Mouse (Mus musculus): ENCODE measurements around the gene Usp47. TPM values are rescaled to one million over a fixed set of nuclear protein-coding genes. Genes with fewer than 3 reads are reported as not detected.

Usp47 gene
- polyA plus RNA-seq, 1 experiment from 2014 or later, result 68.0 TPM

DNA sequence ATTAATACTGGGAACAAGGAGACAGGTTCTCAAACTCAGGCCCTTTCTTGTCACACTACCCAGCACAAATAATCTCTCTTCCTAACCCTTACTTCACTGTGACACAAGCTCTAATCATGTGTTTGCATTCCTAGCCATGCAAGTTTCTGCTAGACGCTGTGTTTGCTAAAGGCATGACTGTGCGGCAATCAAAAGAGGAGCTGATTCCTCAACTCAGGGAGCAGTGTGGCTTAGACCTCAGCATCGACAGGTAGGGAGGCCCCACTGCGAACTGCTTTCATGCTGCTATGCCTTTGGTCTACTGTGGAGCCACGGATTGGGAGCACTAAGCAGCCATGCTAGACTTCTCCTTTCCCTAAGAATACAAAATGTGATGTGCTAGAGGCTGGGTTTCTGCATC, 80.5 kb downstream of the Usp47 start:
- H3K27me3 ChIP-seq, result no peaks in the 10 kb centered on the region
- H3K36me3 ChIP-seq, result peaks cover 89% of the 10 kb centered on the region
- H3K9me3 ChIP-seq, result no peaks in the 10 kb centered on the region
- H3K4me3 ChIP-seq, result no peak overlapping the region
- no peak for ATAC-seq (ENCODE audit: low read depth)
- H3K9ac ChIP-seq, result no peak overlapping the region
- H3K4me1 ChIP-seq (replicated peaks), result no peaks in the 10 kb centered on the region
- no peak overlapping the region for H3K27ac ChIP-seq (replicated peaks)
- WGBS, result 90% methylated on average over 5 of the region's 5 CpGs
- H3K4me2 ChIP-seq, result no peak overlapping the region

GRCm38 (mm10) chr7:112108757-112109156, 85.5 kb downstream of the Usp47 start:
- no peak for ATAC-seq (ENCODE audit: low read depth)
- Histone ChIP-seq H3K9ac (no peak overlapping the region), H3K36me3 (peaks cover 82% of the 10 kb centered on the region)

GRCm38 (mm10) chr7:112110638-112111372, 87.5 kb downstream of the Usp47 start:
- no peak overlapping the region for H3K27ac ChIP-seq (replicated peaks)
- peaks cover 73% of the 10 kb centered on the region for H3K36me3 ChIP-seq
- no peaks in the 10 kb centered on the region for H3K9me3 ChIP-seq
- no peak overlapping the region for H3K4me3 ChIP-seq
- 91% methylated on average over 19 of the region's 19 CpGs for WGBS
- H3K9ac ChIP-seq, result no peak overlapping the region
- H3K27me3 ChIP-seq, result no peaks in the 10 kb centered on the region
- no peak for ATAC-seq (ENCODE audit: low read depth)
- H3K4me2 ChIP-seq, result no peak overlapping the region
- H3K4me1 ChIP-seq (replicated peaks), result no peaks in the 10 kb centered on the region

More at GRCm38 (mm10) chr7:112108757-112109156, 85.5 kb downstream of the Usp47 start:
- Histone ChIP-seq H3K27ac (replicated peaks) (no peak overlapping the region), H3K4me2 (no peak overlapping the region), H3K9me3 (no peaks in the 10 kb centered on the region), H3K4me3 (no peak overlapping the region), H3K27me3 (no peaks in the 10 kb centered on the region), H3K4me1 (replicated peaks) (no peaks in the 10 kb centered on the region)

GRCm38 (mm10) chr7:112117501-112117900, 94.2 kb downstream of the Usp47 start:
- Histone ChIP-seq H3K4me2 (no peak overlapping the region), H3K36me3 (peaks cover 14% of the 10 kb centered on the region), H3K9ac (no peak overlapping the region), H3K9me3 (no peaks in the 10 kb centered on the region), H3K4me1 (replicated peaks) (0 out of 2 replicates have a peak, but pooled peaks cover 5% of the 10 kb centered on the region), H3K4me3 (no peak overlapping the region), H3K27ac (replicated peaks) (no peak overlapping the region), H3K27me3 (no peaks in the 10 kb centered on the region)
- WGBS, result 85% methylated on average over 7 of the region's 7 CpGs
- ATAC-seq (ENCODE audit: low read depth), result no peak

GRCm38 (mm10) chr7:112118086-112118485, 94.8 kb downstream of the Usp47 start:
- Histone ChIP-seq H3K36me3 (peaks cover 8% of the 10 kb centered on the region), H3K9ac (no peak overlapping the region), H3K27me3 (no peaks in the 10 kb centered on the region), H3K4me2 (no peak overlapping the region), H3K9me3 (no peaks in the 10 kb centered on the region), H3K4me3 (no peak overlapping the region), H3K4me1 (replicated peaks) (0 out of 2 replicates have a peak, but pooled peaks cover 5% of the 10 kb centered on the region), H3K27ac (replicated peaks) (no peak overlapping the region)
- 84% methylated on average over 7 of the region's 7 CpGs for WGBS
- ATAC-seq (ENCODE audit: low read depth), result no peak

DNA sequence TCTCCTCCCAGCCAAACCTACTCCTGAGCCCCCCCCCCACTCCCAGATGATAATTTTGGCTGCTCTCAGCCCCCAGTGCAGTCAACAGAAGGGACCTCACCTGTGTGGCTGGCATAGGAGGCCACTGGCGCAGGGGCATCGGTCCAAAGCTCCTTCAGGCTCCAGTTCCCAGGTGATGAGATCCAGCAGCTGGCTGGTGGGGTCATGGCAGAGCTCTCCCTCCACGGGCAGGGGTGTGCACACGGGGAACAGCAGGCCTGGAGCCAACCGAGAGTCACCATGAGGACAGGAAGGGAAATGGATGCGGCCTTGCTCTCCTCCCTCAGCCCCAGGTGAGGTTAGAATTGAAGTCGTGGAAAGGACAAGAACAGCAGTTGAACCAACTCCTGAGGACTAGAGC, 95.9 kb downstream of the Usp47 start:
- no peak for ATAC-seq (ENCODE audit: low read depth)
- Histone ChIP-seq H3K4me3 (no peak overlapping the region), H3K9me3 (no peaks in the 10 kb centered on the region), H3K4me2 (no peak overlapping the region), H3K27ac (replicated peaks) (no peak overlapping the region), H3K4me1 (replicated peaks) (0 out of 2 replicates have a peak, but pooled peaks cover 5% of the 10 kb centered on the region), H3K36me3 (peaks cover 3% of the 10 kb centered on the region), H3K9ac (no peak overlapping the region), H3K27me3 (no peaks in the 10 kb centered on the region)
- 80% methylated on average over 7 of the region's 7 CpGs for WGBS

GRCm38 (mm10) chr7:112120861-112121810, 97.8 kb downstream of the Usp47 start:
- Histone ChIP-seq H3K4me1 (replicated peaks) (peaks cover 5% of the 10 kb centered on the region; the same call in 1 of the 2 replicates), H3K36me3 (no peaks in the 10 kb centered on the region), H3K4me3 (no peak overlapping the region), H3K9ac (no peak overlapping the region), H3K4me2 (no peak overlapping the region), H3K27me3 (no peaks in the 10 kb centered on the region), H3K9me3 (no peaks in the 10 kb centered on the region), H3K27ac (replicated peaks) (no peak overlapping the region; the same call in 1 of the 2 replicates)
- no peak for ATAC-seq (ENCODE audit: low read depth)
- 70% methylated on average over 11 of the region's 11 CpGs for WGBS

DNA sequence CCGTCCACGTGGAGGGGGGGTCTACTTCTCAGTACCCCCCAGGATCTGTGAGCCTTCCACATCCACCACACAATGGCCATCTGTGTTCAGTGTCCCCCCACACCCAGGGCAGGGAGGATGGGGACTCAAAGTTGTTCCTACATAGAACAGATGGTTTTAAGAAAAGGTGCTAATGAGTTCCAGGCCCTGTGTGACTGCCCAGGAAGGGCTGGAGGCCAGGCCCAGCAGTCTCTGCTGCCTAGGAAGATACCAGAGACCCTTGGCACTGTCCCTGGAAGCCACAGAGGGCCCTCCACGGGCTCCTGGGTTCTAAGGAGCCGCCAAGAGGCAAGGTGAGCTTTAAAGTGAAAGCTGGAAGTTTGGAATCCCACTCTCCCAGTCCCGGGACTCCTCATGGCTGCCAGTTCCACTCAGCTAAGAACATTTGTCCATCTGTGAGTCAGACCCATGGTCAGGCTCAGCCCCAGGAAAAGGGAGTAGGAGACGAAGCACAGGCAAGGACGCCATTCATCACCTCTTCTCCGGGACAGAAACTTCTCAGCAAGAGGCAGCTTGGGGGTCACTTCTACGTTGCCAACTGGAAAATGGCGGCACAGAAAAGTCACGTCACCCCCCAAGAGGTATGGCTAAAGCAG, 98.7 kb downstream of the Usp47 start:
- Histone ChIP-seq H3K4me1 (replicated peaks) (peaks cover 5% of the 10 kb centered on the region; the same call in 1 of the 2 replicates), H3K36me3 (no peaks in the 10 kb centered on the region), H3K27ac (replicated peaks) (no peak overlapping the region; the same call in 1 of the 2 replicates), H3K9me3 (no peaks in the 10 kb centered on the region), H3K4me2 (no peak overlapping the region), H3K4me3 (no peak overlapping the region), H3K9ac (no peak overlapping the region), H3K27me3 (no peaks in the 10 kb centered on the region)
- WGBS, result 82% methylated on average over 11 of the region's 11 CpGs
- ATAC-seq (ENCODE audit: low read depth), result no peak

DNA sequence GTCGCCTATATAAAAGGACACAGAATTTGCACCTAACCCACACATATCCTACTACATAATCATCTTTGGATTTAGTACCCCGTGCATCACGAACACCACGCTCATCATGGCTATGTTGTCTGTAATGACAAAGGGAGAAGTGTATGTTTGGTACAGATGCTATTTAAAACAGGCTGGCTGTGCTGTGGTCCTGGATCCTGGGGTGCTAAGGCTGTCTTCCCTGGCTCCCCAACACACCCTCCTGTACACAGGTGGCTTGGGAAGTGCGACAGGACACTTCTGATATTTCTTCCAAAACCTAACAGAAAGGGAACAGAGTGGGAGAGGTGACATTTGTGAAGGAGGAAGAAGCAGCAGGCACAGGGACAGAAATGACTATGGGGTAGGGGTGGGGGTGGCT, 100.3 kb downstream of the Usp47 start:
- 88% methylated on average over 5 of the region's 5 CpGs for WGBS
- Histone ChIP-seq H3K4me2 (no peak overlapping the region), H3K36me3 (no peaks in the 10 kb centered on the region), H3K4me1 (replicated peaks) (peaks cover 5% of the 10 kb centered on the region; the same call in 1 of the 2 replicates), H3K4me3 (no peak overlapping the region), H3K9me3 (no peaks in the 10 kb centered on the region), H3K27me3 (no peaks in the 10 kb centered on the region), H3K27ac (replicated peaks) (no peak overlapping the region), H3K9ac (no peak overlapping the region)
- no peak for ATAC-seq (ENCODE audit: low read depth)

GRCm38 (mm10) chr7:112125625-112126260, 102.4 kb downstream of the Usp47 start:
- Histone ChIP-seq H3K4me3 (no peak overlapping the region), H3K36me3 (no peaks in the 10 kb centered on the region), H3K27ac (replicated peaks) (no peak overlapping the region), H3K4me2 (no peak overlapping the region), H3K27me3 (no peaks in the 10 kb centered on the region), H3K9ac (no peak overlapping the region), H3K4me1 (replicated peaks) (peaks cover 5% of the 10 kb centered on the region; the same call in 1 of the 2 replicates), H3K9me3 (no peaks in the 10 kb centered on the region)
- ATAC-seq (ENCODE audit: low read depth), result no peak
- 86% methylated on average over 7 of the region's 7 CpGs for WGBS

GRCm38 (mm10) chr7:112127085-112127637, 103.9 kb downstream of the Usp47 start:
- Histone ChIP-seq H3K27ac (replicated peaks) (no peak overlapping the region), H3K9me3 (no peaks in the 10 kb centered on the region), H3K4me3 (no peak overlapping the region), H3K9ac (no peak overlapping the region), H3K27me3 (no peaks in the 10 kb centered on the region), H3K36me3 (no peaks in the 10 kb centered on the region), H3K4me2 (no peak overlapping the region), H3K4me1 (replicated peaks) (no peaks in the 10 kb centered on the region; the same call in 1 of the 2 replicates)
- 82% methylated on average over 5 of the region's 5 CpGs for WGBS
- no peak for ATAC-seq (ENCODE audit: low read depth)

Measured in neural tube, embryonic 13.5 days (tissue).